Mouse (Mus musculus): ENCODE results near the gene Tctn1. TPM values are rescaled to one million over a fixed set of nuclear protein-coding genes. Genes with fewer than 3 reads are reported as not detected.

Gene Tctn1
- total RNA-seq, 1 experiment from 2014 or later: 39.9 TPM

DNA sequence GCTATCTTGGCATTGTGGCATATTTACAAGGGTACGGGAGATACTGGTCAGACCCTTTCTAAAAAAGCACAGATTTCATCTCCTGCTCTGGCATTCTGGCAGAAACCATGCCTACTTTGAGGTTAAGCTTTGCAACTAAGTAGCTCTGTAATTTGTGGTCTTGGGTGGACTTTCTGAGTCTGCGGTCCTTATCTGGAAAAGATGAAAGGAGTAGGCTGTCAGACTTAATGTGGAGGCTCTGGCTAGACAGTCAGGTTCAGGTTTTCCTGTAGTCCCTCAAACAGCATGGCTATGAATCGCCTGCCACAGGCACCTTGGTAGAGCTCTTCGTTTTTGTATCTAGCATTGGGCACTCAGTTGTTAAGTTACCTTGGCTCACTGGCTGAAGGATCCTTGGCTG, 22.8 kb upstream of the Tctn1 start:
- no peak for ATAC-seq (ENCODE audit: extremely low read depth, insufficient number of reproducible peaks, low FRiP score, poor library complexity, severe bottlenecking)

DNA sequence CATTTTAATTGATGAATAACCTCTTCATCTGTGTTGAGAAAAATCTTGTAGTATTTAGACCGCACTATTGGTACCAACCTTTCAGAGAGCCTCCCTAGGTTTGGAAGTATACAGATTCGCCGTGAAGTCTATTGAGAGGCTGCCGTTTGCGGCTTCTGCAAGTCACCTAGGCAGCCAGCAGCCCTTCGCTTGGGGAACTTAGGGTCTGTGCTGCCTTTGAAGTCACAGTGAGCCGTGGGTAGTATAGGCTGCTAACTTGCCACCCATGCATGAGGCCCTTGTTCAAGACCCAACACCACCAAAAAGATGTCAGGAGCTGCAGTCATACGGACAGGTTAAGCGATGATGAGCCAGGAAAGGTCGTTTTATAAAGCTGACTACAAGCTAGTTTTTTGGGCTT, 21.9 kb upstream of the Tctn1 start:
- ATAC-seq (ENCODE audit: extremely low read depth, insufficient number of reproducible peaks, low FRiP score, poor library complexity, severe bottlenecking): no peak

DNA sequence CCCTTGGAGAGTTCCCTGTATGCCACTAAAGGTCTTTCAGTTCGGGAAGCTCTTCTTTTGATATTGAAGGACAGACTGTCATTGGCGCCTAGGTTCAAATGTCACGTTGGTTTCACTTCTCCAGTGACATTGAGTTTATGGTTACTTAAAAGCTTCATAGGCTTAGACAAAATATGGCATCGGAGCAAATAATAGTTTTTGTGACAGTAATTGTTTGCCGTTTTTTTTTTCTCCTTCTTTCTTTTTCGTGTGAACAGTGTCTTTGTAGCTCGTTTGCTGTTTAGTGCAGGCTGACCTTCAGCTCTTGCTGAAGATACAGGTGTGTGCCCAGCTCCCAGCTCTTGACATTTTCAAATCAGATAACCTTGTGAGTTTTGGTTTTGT, 21.5 kb upstream of the Tctn1 start:
- ATAC-seq (ENCODE audit: extremely low read depth, insufficient number of reproducible peaks, low FRiP score, poor library complexity, severe bottlenecking): no peak

DNA sequence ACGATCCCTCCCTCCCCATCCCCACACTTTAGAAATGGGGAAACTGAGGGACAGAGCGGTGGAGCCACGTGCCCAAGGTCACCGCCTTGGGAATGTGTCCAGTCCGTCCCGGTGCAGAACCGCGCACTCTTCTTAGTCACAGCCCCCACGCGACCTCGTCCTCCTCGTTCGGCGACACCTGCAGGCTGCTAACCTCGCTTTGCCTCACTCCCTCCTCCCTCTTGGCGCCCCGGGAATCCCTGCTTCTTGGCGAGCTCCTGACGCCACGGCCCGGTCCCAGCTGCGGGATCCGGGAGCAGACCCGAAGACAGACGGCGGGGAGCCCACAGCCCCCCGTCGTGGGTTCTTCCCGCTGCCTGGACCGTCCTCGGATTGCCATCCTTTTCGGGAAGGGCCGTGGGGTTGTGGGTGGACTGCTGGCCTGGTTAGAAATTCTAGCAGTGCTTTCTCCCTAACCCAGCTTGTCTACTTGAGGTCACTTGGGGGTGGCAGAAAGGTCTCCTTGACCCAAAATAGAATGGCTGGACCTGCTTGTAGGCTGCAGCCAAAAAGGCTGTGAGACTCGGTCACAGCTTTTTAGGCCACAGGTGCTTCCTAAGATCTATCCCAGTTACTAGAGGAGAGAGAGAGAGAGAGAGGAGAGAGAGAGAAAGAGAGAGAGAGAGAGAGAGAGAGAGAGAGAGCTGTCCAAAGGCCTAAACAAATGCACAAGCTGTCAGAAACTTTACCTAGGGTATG, 20.9 kb upstream of the Tctn1 start:
- no peak for ATAC-seq (ENCODE audit: extremely low read depth, insufficient number of reproducible peaks, low FRiP score, poor library complexity, severe bottlenecking)

DNA sequence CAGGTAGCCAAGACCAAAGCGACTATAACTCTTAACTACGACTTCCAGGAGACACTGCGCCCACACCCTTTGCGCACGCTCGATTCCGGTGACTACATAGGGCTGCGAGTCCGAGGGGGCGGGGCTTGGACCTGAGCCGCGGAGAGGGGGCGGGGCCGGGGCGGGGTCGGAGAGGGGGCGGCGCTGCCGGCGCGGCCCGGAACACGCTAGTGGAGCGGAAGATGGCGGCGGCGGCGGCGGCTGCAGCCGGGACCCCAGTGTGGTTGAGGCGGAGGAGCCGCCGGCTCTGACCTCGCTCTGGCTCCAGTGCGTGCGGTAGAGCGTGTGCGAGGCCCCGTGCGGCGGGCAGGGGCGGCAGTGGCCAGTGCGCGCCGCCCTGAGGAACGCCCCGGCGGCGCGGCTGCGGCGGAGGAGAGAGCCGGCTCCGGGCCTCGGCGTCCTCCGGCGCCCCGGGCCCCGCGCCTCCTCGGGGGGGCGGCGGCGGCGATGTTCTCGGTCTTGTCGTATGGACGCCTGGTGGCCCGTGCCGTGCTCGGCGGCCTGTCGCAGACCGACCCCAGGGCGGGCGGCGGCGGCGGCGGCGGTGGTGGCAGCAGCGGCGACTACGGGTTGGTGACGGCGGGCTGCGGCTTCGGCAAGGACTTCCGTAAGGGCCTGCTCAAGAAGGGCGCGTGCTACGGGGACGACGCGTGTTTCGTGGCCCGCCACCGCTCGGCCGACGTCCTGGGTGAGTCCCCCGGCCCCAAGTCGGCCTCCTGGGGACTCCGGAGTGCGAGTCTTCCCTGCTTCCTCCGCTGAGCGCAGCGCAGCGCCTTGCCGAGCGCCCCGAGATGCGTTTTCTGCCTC, 20.1 kb upstream of the Tctn1 start, which contains the start of gene Pptc7:
Pptc7 (plus strand) TSS at position 183 of the 846 bp plus-strand sequence.
- ATAC-seq (ENCODE audit: extremely low read depth, insufficient number of reproducible peaks, low FRiP score, poor library complexity, severe bottlenecking): peak; percentile 78

DNA sequence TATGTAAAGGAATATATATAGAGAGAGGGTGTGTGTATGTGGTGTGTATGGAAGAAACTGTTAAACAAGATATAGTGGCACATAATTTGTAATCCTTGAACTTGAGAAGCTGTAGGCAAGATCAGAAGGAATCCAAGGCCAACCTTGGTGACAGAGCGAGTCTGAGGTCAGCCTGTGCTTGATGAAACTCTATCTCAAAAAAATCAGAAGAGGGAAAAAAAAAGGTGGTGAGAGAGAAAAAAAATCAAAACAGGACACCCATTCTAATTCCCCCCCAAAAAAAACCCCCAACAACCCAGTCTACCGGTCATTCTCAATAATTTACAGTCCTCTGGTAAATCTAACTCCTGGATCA, 19.5 kb upstream of the Tctn1 start:
- ATAC-seq (ENCODE audit: extremely low read depth, insufficient number of reproducible peaks, low FRiP score, poor library complexity, severe bottlenecking): no peak

DNA sequence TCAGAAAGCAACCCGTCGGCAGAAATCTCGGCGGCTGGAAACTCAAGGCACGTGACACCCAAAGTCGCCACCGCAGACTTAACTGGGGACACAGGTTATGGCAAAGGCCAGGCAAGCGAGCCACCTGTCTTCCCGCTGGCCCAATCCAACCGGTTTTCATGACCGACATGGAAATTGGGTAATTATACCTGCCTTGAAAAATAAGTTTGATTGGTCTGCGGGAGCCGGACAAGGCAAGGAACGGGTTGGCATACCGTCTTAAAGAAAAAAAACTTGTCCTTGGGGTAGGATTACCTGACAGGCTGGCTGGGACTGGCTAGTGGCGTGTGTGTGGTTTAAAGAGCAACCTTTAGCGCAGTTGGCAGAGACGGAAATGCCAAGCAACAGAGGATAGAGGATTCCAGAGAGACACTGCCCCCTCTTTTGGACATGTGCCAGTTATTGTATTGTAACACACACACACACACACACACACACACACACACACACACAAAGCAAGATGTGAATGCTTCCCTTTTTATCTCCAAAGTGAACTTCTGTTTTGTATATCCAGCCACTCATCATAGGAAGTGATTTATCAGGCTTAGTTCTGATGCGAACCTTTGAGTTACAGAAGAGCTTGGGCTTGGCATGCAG, 16.7 kb upstream of the Tctn1 start:
- ATAC-seq (ENCODE audit: extremely low read depth, insufficient number of reproducible peaks, low FRiP score, poor library complexity, severe bottlenecking): peak; percentile 20; the same call in 1 of the 2 replicates

DNA sequence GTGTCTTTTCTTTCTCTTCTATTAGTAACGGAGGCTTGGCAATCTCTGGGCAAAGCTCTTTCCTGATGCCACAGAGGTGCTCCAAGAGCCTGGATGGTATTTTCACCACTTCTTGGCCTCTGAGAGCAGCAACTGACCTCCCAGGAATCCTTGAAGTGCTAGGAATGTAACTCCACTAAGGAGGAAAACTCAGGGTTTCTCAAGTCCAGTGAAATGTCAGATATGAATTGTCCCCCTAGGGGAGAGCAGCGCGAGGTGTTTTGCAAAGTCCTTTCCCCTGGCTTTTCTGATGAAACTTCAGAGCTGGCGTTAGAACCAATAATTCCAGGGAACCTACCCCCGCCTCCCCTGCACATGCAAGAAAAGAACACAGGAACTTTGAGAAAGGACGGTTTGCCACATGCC, 16.2 kb upstream of the Tctn1 start:
- no peak for ATAC-seq (ENCODE audit: extremely low read depth, insufficient number of reproducible peaks, low FRiP score, poor library complexity, severe bottlenecking)

DNA sequence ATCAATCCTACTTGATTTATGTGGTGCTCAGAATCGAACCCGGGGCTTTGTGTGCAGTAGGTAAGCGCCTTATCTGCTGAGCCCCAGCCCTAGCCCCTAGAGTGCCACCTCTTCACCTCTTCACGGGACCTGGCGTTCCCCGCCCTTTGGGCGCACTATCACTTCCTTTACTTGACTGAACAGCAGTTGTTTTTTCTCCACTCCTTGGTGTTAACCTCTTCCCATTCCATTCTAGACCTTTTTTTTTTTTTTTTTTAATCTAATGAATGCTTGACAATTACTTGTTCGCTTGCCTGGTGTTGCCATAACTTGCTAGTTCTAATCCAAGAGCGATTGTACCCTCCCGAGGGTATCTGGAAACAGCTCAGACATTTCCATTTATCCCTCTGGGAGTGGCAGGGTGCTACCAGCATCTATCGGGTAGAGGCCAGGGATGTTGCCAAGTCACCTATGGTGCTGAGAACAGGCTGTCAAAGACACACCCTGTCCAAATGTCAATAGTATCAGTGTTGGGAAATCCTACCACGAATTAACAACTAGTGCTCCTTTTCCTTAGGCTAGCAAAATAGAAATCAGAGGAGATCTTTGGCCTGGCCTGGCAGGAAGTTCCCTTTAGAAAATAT, 15.7 kb upstream of the Tctn1 start:
- no peak for ATAC-seq (ENCODE audit: extremely low read depth, insufficient number of reproducible peaks, low FRiP score, poor library complexity, severe bottlenecking)

DNA sequence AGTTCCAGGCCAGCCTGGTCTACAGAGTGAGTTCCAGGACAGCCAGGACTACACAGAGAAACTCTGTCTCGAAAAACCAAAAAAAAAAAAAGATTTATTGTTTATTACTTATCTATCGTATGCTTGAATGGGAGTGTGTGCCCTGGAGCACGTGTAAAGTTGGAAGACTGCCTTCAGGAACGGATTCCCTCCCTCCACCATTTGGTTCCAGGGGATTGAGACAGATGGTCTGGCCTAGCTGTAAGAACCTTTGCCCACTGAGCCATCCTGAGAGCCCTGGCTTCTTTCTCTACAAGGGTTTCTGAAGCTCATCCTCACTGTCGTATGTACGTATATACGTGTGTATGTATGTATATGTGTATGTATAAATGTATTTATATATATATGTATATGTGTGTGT, 14.7 kb upstream of the Tctn1 start:
- ATAC-seq (ENCODE audit: extremely low read depth, insufficient number of reproducible peaks, low FRiP score, poor library complexity, severe bottlenecking): no peak

DNA sequence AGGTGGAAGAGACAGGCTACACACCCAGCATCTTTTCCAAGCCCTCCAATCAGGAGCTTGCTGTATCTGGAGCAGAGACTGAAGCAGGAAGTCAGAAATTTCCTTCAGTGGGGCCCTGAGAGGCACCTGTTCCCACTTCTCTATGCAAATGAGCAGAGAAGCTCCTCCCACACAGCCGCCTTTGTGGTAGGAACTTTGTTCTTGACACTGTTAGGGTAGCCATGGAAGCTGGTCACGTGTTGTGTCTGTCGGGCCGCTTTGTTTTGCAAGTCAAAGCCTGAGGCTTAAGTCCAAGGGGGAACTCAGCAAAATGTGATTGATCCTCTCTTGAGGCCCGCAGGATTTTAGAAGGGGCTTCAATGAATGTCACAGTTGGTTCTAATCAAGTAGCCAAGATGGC, 10.5 kb upstream of the Tctn1 start:
- peak; percentile 96 for ATAC-seq (ENCODE audit: extremely low read depth, insufficient number of reproducible peaks, low FRiP score, poor library complexity, severe bottlenecking)

DNA sequence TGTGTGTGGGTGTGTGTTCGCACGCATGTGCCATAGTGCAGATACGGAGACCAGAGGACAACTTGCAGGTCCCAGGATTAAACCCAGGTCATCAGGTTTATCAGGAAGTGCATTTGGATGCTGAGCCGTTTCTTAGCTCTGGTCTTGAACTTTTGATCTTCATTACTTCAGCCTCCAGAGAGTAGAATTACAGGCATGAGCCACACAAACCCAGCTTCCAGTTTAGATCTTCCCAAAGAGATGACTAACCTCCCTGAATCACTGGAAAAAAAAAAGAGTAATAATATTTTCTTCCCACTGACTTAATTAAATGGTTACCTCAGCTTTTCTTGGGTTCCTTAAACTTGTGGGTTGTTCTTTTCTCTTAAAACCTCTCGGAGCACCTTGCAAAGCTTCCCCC, 8.6 kb upstream of the Tctn1 start:
- no peak for ATAC-seq (ENCODE audit: extremely low read depth, insufficient number of reproducible peaks, low FRiP score, poor library complexity, severe bottlenecking)

DNA sequence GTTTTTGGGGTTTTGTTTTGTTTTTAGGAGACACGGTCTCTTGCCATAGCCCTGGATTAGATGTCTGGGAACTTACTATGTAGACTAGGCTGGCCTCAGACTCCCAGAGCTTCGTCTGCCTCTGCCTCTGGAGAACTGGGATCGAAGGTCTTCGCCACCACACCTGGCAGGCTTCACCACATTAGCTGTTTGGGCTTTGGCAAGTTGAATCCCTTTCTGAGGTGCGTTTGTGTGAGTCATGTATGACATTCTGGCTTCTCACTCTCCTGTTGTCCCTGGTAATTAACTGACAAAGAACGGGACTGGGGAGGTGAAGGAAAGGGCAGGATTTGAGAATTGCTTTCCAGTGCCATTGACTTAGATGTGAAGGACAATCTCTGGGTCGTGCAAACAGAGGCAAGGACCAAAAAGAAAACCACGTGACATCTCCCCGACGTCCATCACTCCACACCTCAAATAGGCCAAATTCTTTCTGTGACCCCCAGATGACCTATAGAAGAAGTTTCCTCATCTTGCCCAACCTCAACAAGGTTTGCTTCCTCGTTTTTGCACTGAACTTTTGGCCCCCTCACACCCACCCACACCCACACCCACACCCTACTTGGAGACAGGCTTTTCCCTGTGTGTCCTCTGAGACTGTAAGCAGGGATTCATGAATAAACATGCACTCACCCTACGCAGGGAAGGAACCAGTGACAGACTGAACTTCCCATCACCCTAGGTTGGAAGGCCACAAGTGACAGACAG, 4.8 kb upstream of the Tctn1 start:
- peak; percentile 18; the same call in 1 of the 2 replicates for ATAC-seq (ENCODE audit: extremely low read depth, insufficient number of reproducible peaks, low FRiP score, poor library complexity, severe bottlenecking)

DNA sequence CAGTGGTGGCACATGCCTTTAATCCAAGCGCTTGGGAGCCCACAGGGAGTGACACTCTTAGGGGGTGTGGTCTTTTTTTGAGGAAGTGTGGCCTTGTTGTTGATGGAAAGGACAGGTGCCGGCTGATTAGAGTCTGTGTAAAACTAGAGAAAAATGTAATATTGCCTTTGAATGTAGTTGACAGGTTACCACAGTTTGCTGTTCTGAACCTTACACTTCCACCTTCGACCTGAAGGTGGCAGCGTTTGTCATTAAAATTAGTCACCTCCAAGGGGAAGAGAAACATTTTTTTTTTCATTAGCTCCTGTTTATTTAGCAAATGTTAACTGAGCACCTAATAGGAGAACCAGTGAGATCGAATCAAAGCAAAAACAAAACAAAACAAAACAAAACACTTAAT, 3.6 kb upstream of the Tctn1 start:
- peak; percentile 37 for ATAC-seq (ENCODE audit: extremely low read depth, insufficient number of reproducible peaks, low FRiP score, poor library complexity, severe bottlenecking)

DNA sequence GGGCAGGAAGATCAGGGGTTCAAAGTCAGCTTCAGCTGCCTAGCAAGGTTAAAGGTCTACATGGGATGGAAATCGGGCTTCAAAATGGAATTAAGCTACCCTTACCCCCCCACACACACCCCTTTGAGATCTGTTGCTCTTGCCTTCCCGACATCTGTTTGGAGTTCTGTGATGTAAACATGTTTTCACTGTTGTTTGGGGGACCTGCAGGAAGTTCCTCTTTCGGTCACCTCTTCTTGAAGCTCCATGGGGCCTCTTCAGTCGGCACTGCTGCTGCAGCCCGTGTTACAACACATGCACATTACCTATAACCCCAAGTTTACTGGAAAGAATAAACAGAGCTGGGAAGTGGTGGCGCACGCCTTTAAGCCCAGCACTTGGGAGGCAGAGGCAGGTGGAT, 2.9 kb upstream of the Tctn1 start:
- ATAC-seq (ENCODE audit: extremely low read depth, insufficient number of reproducible peaks, low FRiP score, poor library complexity, severe bottlenecking): no peak

DNA sequence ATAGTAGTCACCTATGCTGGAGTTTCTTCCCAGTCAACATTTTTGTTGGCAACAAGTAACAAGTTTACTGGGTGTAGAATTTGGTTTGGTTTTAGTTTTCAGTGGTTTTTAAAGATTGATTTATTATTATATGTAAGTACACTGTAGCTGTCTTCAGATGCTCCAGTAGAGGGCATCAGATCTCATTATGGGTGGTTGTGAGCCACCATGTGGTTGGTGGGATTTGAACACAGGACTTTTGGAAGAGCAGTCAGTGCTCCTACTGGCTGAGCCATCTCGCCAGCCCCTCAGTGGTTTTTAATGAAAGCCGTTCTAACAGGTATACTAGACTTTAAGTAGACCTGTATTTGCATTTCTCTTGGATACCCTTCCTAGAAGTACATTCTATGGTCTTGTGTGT, 1.7 kb upstream of the Tctn1 start:
- no peak for ATAC-seq (ENCODE audit: extremely low read depth, insufficient number of reproducible peaks, low FRiP score, poor library complexity, severe bottlenecking)

DNA sequence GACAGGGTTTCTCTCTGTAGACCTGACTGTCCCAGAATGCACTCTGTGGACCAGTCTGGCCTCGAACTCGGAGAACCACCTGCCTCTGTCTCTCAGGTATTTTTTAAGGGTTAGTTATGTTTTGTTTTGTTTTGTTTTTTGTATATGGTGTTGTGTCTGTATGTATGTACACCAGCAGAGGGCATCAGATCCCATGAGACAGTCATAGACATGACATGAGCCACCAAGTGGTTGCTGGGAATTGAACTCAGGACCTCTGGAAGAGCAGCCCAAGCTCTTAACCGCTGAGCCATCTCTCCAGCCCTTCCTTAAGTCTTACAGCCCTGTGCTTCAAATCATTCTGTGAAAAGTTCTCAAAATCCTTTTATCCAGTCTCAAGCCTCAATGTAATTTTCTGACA, 927 bp upstream of the Tctn1 start:
- no peak for ATAC-seq (ENCODE audit: extremely low read depth, insufficient number of reproducible peaks, low FRiP score, poor library complexity, severe bottlenecking)

DNA sequence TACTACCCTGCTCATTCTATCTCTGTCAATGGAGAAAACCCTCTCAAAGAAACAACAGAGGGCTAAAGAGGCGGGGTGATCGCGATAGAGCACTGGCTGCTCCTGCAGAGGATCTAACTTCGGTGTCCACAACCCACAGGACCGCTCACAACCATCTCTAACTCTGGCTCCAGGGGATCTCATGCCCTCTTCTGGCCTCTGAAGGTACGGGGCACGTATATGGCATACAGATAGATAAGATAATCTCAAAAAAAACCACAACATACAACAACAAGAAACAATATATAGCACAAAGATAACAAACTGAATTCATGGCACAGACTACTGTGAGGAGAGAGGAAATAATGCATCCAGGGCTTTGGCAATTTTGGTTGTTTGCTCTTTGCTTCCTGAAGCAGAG, 2.2 kb downstream of the Tctn1 start:
- peak; percentile 40; the same call in 1 of the 2 replicates for ATAC-seq (ENCODE audit: extremely low read depth, insufficient number of reproducible peaks, low FRiP score, poor library complexity, severe bottlenecking)

All from neutrophil, adult 5-6 weeks (primary cell).